Mouse (Mus musculus): ENCODE results near the gene Pot1a. TPM values are rescaled to one million over a fixed set of nuclear protein-coding genes. Genes with fewer than 3 reads are reported as not detected.

The Pot1a gene
- polyA plus RNA-seq, 1 experiment from 2014 or later = 28.4 TPM

DNA sequence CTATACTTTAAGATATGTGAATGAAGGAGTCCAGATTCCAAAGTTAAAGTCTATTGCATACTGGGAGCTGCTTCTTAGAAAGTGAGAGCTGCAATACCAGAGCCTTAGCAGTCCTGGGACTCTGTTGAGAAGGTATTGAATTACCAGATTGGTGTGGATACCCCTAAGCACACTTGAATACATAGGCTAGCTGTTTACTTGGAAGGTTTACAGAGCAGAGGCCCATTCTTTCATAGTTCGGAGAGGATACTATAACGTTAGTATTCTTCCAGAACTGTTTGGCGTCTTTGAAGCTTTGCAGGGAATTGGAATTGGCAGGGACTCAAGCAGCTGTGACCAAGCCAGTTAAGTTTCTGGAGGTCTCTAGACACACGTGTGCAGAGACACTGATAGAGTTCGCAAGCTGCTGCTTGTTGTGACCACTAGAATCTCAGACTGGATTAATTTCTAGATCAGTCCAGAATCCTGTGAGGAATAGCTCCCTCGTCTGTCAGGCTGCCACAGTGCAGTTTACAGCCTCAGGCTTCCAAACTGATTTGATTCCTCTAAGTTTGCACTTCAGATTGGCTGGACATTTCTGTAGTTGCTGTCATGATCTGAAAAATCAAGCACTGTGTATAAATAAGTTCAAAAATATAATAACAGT, 99.7 kb downstream of the Pot1a start:
- H3K4me1 ChIP-seq (replicated peaks) = no peaks in the 10 kb centered on the region
- no peaks in the 10 kb centered on the region for H3K27me3 ChIP-seq
- H3K9ac ChIP-seq = no peak overlapping the region
- 56% methylated on average over 6 of the region's 6 CpGs for WGBS
- H3K9me3 ChIP-seq = no peaks in the 10 kb centered on the region
- 0 out of 2 replicates have a peak, but pooled peaks have one; percentile 49 for ATAC-seq (ENCODE audit: low FRiP score)
- no peak overlapping the region for H3K4me2 ChIP-seq
- no peak overlapping the region for H3K4me3 ChIP-seq
- H3K36me3 ChIP-seq = no peaks in the 10 kb centered on the region
- no peak overlapping the region for H3K27ac ChIP-seq

DNA sequence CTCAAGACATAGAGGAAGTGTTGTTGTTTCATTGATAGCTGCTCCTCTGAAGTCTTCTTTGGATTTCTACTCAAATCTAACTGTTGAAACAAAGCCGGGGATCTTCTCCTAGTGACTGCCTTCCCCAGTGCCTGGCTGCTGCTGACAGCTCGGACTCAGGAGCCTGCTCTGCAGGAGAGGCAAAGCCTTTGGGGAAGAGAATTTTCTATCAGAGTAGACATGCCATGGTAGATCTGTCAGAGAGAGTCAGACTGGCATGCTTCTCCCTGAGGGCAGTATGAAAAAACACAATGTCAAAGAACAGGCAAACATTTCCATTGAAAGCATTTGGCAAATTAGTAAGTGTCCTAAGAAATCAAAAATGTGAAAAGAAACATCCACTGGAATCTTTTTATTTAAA, 109.1 kb downstream of the Pot1a start:
- Histone ChIP-seq H3K27me3 (no peaks in the 10 kb centered on the region), H3K4me1 (replicated peaks) (no peaks in the 10 kb centered on the region), H3K9ac (no peak overlapping the region), H3K4me2 (no peak overlapping the region), H3K4me3 (no peak overlapping the region), H3K9me3 (no peaks in the 10 kb centered on the region), H3K36me3 (no peaks in the 10 kb centered on the region), H3K27ac (no peak overlapping the region)
- WGBS = 36% methylated on average over 2 of the region's 2 CpGs
- no peak for ATAC-seq (ENCODE audit: low FRiP score)

Other genes starting within 250 kb of the Pot1a start
- gene Gpr37, start 118.5 kb downstream of the Pot1a start, polyA plus RNA-seq (2015; fragmentation: Nextera tagmentation; extraction: Ambion mirVana) = 5.4 and 6.7 TPM in 2 replicates

Data from hindbrain, embryonic 13.5 days (tissue).